Mouse (Mus musculus): ENCODE measurements around the gene 2510009E07Rik.

Gene 2510009E07Rik

GRCm38 (mm10) chr16:21694463-21695241 lies at the start of gene 2510009E07Rik:
Gene 2510009E07Rik (minus strand): TSS chr16:21694665.
- DNase-seq (ENCODE audit: low read depth) = peak; percentile 90

GRCm38 (mm10) chr16:21743401-21743800 lies 48.9 kb upstream of the 2510009E07Rik start:
- DNase-seq (ENCODE audit: low read depth) = no peak

- DNase-seq (ENCODE audit: low read depth) = no peak
Observed at GRCm38 (mm10) chr16:21742898-21743297, 48.4 kb upstream of the 2510009E07Rik start.

GRCm38 (mm10) chr16:21742191-21742870 lies 47.9 kb upstream of the 2510009E07Rik start:
- DNase-seq (ENCODE audit: low read depth) = no peak

- DNase-seq (ENCODE audit: low read depth) = no peak
Observed at GRCm38 (mm10) chr16:21741542-21741941, 47.1 kb upstream of the 2510009E07Rik start.

GRCm38 (mm10) chr16:21735638-21736037 lies 41.2 kb upstream of the 2510009E07Rik start:
- DNase-seq (ENCODE audit: low read depth) = no peak

GRCm38 (mm10) chr16:21727897-21728364 lies 33.5 kb upstream of the 2510009E07Rik start:
- DNase-seq (ENCODE audit: low read depth) = peak; percentile 94

- DNase-seq (ENCODE audit: low read depth) = no peak
Observed at GRCm38 (mm10) chr16:21727421-21727820, 33.0 kb upstream of the 2510009E07Rik start.

GRCm38 (mm10) chr16:21724261-21724660 lies 29.8 kb upstream of the 2510009E07Rik start:
- DNase-seq (ENCODE audit: low read depth) = no peak

GRCm38 (mm10) chr16:21719770-21720169 lies 25.3 kb upstream of the 2510009E07Rik start:
- no peak for DNase-seq (ENCODE audit: low read depth)

- DNase-seq (ENCODE audit: low read depth) = no peak
Observed at GRCm38 (mm10) chr16:21714516-21714915, 20.1 kb upstream of the 2510009E07Rik start.

GRCm38 (mm10) chr16:21710321-21710720 lies 15.9 kb upstream of the 2510009E07Rik start:
- DNase-seq (ENCODE audit: low read depth) = no peak

- no peak for DNase-seq (ENCODE audit: low read depth)
Observed at GRCm38 (mm10) chr16:21704691-21705090, 10.2 kb upstream of the 2510009E07Rik start.

- DNase-seq (ENCODE audit: low read depth) = peak; percentile 11
Observed at GRCm38 (mm10) chr16:21702314-21702690, 7.8 kb upstream of the 2510009E07Rik start.

GRCm38 (mm10) chr16:21701611-21702313 lies 7.3 kb upstream of the 2510009E07Rik start:
- no peak for DNase-seq (ENCODE audit: low read depth)

- no peak for DNase-seq (ENCODE audit: low read depth)
Observed at GRCm38 (mm10) chr16:21698136-21698535, 3.7 kb upstream of the 2510009E07Rik start.

GRCm38 (mm10) chr16:21696946-21697345 lies 2.5 kb upstream of the 2510009E07Rik start:
- no peak for DNase-seq (ENCODE audit: low read depth)

- DNase-seq (ENCODE audit: low read depth) = peak; percentile 9
Observed at GRCm38 (mm10) chr16:21695242-21695578, 745 bp upstream of the 2510009E07Rik start.

- peak; percentile 61 for DNase-seq (ENCODE audit: low read depth)
Observed at GRCm38 (mm10) chr16:21693981-21694462, 443 bp downstream of the 2510009E07Rik start.

- DNase-seq (ENCODE audit: low read depth) = no peak
Observed at GRCm38 (mm10) chr16:21690216-21690755, 4.2 kb downstream of the 2510009E07Rik start.

GRCm38 (mm10) chr16:21689141-21689540 lies 5.3 kb downstream of the 2510009E07Rik start:
- DNase-seq (ENCODE audit: low read depth) = no peak

- DNase-seq (ENCODE audit: low read depth) = peak; percentile 54
Observed at GRCm38 (mm10) chr16:21687406-21687805, 7.1 kb downstream of the 2510009E07Rik start.
